Comparison of ENCODE assay signal across 8 mouse cellular contexts in the genomic region with DNA sequence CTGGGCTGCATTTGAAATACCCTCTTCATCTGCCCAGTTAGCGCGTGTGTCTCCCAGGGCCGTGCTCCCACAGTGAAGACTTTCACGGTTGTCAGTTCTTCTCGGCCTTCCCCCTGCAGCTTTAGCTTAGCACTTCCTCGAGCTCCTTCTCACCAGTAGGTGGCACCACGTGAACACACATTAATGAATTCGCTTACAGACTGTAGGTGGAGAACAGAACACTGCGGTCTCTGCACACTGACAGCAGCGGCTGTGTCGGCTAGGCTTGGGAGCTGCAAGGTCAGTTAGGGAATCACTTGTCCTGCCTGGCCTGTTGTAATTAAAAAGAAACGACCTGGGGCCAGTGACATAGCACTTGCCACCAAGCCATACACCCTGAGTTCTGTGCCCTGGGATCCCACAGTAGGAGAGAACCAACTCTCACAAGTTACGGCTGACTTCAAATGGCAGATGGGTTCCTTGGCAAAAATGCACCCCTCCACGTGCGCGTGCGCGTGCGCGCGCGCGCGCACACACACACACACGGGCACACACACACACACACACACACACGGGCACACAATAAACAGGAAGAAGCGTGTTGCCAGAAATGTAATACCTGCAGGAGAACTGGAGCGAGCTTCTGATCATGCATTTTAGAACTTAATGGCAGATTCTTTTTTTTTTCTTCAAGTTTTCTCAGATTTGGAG. TPM values are rescaled to one million over a fixed set of nuclear protein-coding genes. Genes with fewer than 3 reads are reported as not detected.
DNase-seq lines count a peak whose midpoint lies in the region; ATAC-seq lines count a peak whose summit lies in the region.

No protein-coding gene starts in this region.

- WGBS in intestine, embryonic 16.5 days, result 9% methylated on average over 28 of the region's 28 CpGs

- H3K4me2 ChIP-seq in intestine, embryonic 16.5 days (ENCODE audit: low read depth, low read length), result peak overlapping the region; percentile 96

- DNase-seq in adrenal gland, adult 2 months, result peak; percentile 88
- peak; percentile 87 for DNase-seq in embryo, embryonic 11.5 days (ENCODE audit: low read depth, low spot score)
- peak; percentile 69 to 84 for DNase-seq in gastrocnemius, postnatal 36 days
- peak; percentile 87 to 94 for DNase-seq in left cerebral cortex, postnatal 25 days (ENCODE audit: low spot score in 2 of 2)
- peak; percentile 92 for DNase-seq in mesoderm, embryonic 11.5 days (ENCODE audit: low read depth, low spot score)
- peak; percentile 80 for DNase-seq in right cerebral cortex, postnatal 25 days
- DNase-seq in urinary bladder, postnatal 36 days (ENCODE audit: low spot score in 2 of 2), result peak; percentile 81 to 87

- H3K4me3 ChIP-seq in intestine, embryonic 16.5 days (ENCODE audit: low read length), result peak overlapping the region; percentile 51

- H3K4me1 ChIP-seq in intestine, embryonic 16.5 days (ENCODE audit: control insufficient read depth, insufficient read depth, low read length), result peaks cover 19% of the 10 kb centered on the region

- H3K27me3 ChIP-seq in intestine, embryonic 16.5 days (replicated peaks; ENCODE audit: control insufficient read depth, insufficient read depth, low read length), result no peaks in the 10 kb centered on the region

- peak overlapping the region; percentile 77 for H3K9ac ChIP-seq in intestine, embryonic 16.5 days (ENCODE audit: low read depth, low read length)

- peak overlapping the region; percentile 90 for H3K27ac ChIP-seq in intestine, embryonic 16.5 days (ENCODE audit: low read length)

- ATAC-seq in intestine, embryonic 16.5 days, result peak; percentile 91

- no peaks in the 10 kb centered on the region for H3K9me3 ChIP-seq in intestine, embryonic 16.5 days (ENCODE audit: control insufficient read depth, low read length)

- intact Hi-C loops in gastrocnemius, postnatal 36 days (cut with DNase I), result loop anchor here (10.0 kb wide), 1 partner anchor 148 kb away; no protein-coding TSS in a partner anchor
- intact Hi-C loops in left cerebral cortex, postnatal 25 days (cut with DNase I), result loop anchor here (5.0 kb wide), 1 partner anchor 660 kb away; no protein-coding TSS in a partner anchor

- H3K36me3 ChIP-seq in intestine, embryonic 16.5 days (ENCODE audit: control insufficient read depth, insufficient read depth, low read length), result no peaks in the 10 kb centered on the region

RNA-seq across cellular contexts. Expression of a gene that starts 11.5 kb away (rescaled TPM):
- total RNA-seq in adrenal gland, adult 2 months (2021), result 100 to 1,000 TPM; 480 to 551 TPM
- 94.5 and 146 TPM in 2 replicates for polyA plus RNA-seq in adrenal gland, adult 2 months (2012; rRNA removed)
- 100 to 1,000 TPM; 252 to 291 TPM for total RNA-seq in gastrocnemius, postnatal 36 days (2021)
- polyA plus RNA-seq in intestine, embryonic 16.5 days (2015; fragmentation: Nextera tagmentation; extraction: Ambion mirVana), result 753 and 789 TPM in 2 replicates
- total RNA-seq in left cerebral cortex, postnatal 25 days (2021), result 100 to 1,000 TPM; 244 to 268 TPM

RNA-seq across cellular contexts. Expression of a gene that starts 43.1 kb away (rescaled TPM):
- 1 to 10 TPM in 1 of 2 experiments, under 1 TPM in 1; 0.66 to 2.9 TPM for total RNA-seq in adrenal gland, adult 2 months (2021)
- 7.8 and 13.3 TPM in 2 replicates for polyA plus RNA-seq in adrenal gland, adult 2 months (2012; rRNA removed)
- not detected for total RNA-seq in gastrocnemius, postnatal 36 days (2021)
- 1.7 and 1.9 TPM in 2 replicates for polyA plus RNA-seq in intestine, embryonic 16.5 days (2015; fragmentation: Nextera tagmentation; extraction: Ambion mirVana)
- 1 to 10 TPM; 4.5 to 8.5 TPM for total RNA-seq in left cerebral cortex, postnatal 25 days (2021)

Comparison
In these comparisons a context has a peak if more than half of its experiments do, and no peak if none do; other contexts are left out.
1. Peak in every context shown above with its lines: DNase-seq, ATAC-seq, H3K4me3 ChIP-seq and H3K27ac ChIP-seq.